Mouse (Mus musculus): Measurements from ENCODE around the gene Wee2.

- TF ChIP-seq POLR2A (IDR thresholded peaks at IDR 0.05; ENCODE audit: borderline replicate concordance, extremely low read depth, insufficient read depth, insufficient read length, poor library complexity, severe bottlenecking) (peak; percentile 95), CTCF (IDR thresholded peaks at IDR 0.05; ENCODE audit: borderline replicate concordance, extremely low read depth, insufficient read depth, insufficient read length) (no peak)
These were observed 2.8 kb upstream of the Wee2 start, which contains the start of gene E330009J07Rik for GRCm38 (mm10) chr6:40436047-40436483.
